Mouse (Mus musculus) thymus, postnatal 25 days (tissue): ENCODE results near the gene Smarcd3.
"Not testable (repeated sequence)": the region's sequence is repeated elsewhere in the genome, so short reads cannot be mapped to it uniquely, and the experiment has no call there.

Source experiments
- DNase-seq: peaks from one replicate; pipeline ENCODE4 v3.0.0; 2022

Smarcd3 gene

GRCm38 (mm10) chr5:24596519-24597171 lies 27.6 kb downstream of the Smarcd3 start:
- no peak for DNase-seq

GRCm38 (mm10) chr5:24595786-24596380 lies 28.3 kb downstream of the Smarcd3 start:
- no peak for DNase-seq

DNA sequence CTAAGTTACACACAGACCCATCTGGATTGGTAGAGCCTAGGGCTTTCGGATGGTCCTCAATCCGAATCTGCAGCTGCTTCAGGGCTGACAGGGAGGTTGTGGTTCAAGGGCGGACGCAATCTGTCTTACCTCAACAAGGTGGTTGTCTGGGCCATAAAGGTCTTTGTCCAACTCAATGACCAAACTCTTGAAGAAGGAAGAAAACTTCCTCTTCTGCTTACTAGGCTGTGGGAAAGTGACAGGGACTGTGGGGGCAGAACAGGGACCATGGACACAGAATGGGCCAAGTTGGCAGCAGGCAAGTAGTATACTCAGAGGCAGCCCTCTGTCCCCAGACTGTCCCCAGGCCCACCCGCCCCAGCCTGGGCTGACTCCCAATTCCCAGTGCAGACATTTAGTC lies 28.9 kb downstream of the Smarcd3 start:
- DNase-seq: no peak

- DNase-seq: no peak
Observed at GRCm38 (mm10) chr5:24594346-24594745, 29.9 kb downstream of the Smarcd3 start.

DNA sequence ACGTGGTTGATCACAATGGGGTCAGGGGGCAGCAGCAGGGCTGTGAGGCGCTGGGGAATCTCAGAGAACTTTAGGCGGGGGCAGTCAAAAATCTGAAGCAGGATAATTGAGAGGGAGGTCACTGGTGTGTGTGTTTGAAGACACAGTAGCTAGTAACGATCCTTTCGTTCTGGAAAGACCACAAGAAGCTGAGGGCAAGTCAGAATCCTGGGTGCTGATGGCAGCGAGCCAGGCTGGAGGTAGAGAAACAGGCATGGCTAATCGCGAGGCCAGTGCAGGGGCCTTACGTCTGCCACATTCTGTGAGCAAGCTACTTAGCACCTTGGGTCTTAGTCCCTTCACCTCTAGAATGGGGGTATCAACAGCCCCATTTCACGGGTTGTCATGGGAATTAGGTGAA lies 30.3 kb downstream of the Smarcd3 start:
- no peak for DNase-seq

DNA sequence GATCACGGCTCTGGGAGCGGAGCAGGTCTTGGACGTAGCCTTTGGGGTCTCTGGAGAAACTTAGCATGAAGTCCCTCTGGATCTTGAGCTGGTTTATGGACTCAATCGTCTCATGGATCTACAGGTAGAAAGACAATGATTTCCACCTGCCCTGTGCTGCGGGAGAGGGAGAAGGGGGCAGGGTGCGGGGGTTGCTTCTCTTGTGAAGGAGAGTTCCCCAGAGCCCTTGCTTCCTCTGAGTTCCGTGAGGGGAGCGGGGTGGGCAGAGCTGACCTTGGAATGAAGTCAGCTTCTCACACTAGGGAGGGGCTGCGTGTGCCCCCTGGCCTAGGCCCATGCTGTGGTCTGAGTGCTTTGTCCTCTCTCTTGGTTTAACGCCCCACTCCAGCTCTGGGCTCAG lies 31.0 kb downstream of the Smarcd3 start:
- DNase-seq: no peak

DNA sequence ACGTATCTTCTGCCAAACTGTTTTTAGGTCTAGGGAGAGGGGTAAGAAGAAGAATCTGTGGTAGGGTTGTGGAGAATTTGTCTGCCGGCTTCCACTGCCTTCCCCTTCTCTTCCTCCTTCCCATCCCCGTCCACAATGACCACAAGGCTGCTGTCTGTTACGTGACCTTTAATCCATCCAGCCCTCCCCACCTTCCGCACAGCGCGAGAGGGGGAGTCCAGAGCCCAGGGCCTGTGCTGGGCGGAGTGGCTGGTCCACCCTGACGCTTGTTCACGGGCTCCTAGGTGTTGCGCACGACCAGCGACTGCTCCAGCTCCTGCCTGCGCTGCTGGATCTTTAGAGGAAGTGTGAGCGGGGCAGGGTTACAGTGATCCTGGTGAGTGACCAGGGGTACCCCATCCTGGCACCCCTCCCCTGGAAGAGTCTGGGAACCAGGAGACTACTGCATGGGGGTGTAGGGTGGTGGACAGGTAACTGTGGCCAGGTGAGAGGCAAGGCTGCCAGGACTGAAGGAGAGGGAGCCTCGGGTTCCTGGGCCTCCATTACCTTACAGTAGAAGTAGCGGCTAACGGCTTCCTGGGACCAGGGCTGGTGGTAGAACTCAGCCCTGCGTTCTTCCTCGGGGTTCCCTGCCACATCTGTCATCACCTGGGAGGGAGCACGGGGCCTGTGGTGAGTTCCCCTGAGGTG lies 31.6 kb downstream of the Smarcd3 start:
- no peak for DNase-seq

DNA sequence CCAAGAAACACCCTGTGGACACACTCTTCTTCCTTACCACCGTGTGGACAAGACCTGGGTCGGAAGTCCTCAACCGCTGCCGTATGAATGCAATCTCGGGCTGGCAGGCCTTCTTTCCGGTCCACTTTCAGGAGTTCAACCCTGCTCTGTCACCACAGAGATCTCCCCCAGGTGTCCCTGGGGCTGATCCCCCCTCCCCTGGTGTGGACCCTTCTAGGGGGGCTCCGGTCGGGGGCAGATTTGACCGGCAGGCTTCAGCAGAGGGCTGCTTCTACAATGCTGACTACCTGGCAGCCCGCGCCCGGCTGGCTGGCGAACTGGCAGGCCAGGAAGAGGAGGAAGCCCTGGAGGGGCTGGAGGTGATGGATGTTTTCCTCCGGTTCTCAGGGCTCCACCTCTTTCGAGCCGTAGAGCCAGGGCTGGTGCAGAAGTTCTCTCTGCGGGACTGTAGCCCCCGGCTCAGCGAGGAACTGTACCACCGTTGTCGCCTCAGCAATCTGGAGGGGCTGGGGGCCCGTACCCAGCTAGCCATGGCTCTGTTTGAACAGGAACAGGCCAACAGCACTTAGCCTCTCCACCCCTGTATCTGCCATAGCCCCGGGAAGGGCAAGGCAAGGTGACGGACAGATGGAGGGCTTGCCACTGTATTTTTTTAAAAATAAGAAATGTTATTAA lies 32.3 kb downstream of the Smarcd3 start:
- DNase-seq: no peak

- DNase-seq: no peak
Observed at GRCm38 (mm10) chr5:24591268-24591721, 32.9 kb downstream of the Smarcd3 start.

GRCm38 (mm10) chr5:24589511-24590500 lies 34.4 kb downstream of the Smarcd3 start:
- DNase-seq: no peak

GRCm38 (mm10) chr5:24587200-24587577 lies 37.0 kb downstream of the Smarcd3 start:
- no peak for DNase-seq

- DNase-seq: peak; percentile 83
Observed at GRCm38 (mm10) chr5:24586547-24587199, 37.5 kb downstream of the Smarcd3 start, which contains the start of gene Chpf2. Gene Chpf2, plus strand, starts transcription at chr5:24586741.

- no peak for DNase-seq
Observed at GRCm38 (mm10) chr5:24586106-24586505, 38.1 kb downstream of the Smarcd3 start.

DNA sequence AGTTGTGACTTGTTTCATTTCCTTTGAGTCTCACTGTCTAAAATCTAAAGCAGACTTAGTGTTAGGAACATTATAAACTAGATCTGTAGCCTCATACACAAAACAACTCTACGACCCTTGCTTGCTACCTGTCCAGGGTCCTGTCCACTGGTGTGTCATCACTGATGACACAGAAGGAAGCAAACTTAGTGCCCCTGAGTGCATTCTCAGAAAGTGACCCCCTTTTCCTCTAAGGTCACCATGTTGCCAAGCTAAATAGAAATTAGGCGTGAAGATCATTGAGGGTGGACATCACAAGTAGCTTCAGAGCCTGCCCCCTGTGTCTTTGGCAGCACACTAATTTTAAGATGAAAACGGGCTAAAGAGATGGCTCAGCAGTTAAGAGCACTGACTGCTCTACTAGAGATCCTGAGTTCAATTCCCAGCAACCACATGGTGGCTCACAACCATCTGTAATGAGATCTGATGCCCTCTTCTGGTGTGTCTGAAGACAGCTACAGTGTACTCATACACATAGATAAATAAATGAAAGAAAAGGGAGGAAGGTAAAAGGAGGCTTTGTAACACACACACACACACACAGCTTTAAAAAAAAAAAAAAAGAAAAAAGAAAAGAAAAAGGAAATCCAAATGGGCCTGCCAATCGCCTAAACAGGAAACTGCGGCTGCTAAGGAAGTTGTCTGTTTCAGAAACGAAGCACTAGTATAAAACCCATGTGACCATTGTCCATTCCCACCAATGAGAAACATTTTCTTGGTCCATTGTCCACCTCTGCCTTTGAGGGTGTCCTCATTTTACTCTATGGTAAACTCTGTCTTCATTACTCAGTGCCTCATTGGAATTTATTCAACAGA lies 45.9 kb downstream of the Smarcd3 start:
- DNase-seq: no peak

- peak; percentile 99 for DNase-seq
Observed at GRCm38 (mm10) chr5:24577183-24577929, 46.9 kb downstream of the Smarcd3 start, which contains the start of gene Abcf2. Gene Abcf2, minus strand, starts transcription at chr5:24577467.

- no peak for DNase-seq
Observed at GRCm38 (mm10) chr5:24576801-24577182, 47.4 kb downstream of the Smarcd3 start.

GRCm38 (mm10) chr5:24575948-24576347 lies 48.3 kb downstream of the Smarcd3 start:
- DNase-seq: no peak

GRCm38 (mm10) chr5:24556709-24557108 lies 67.5 kb downstream of the Smarcd3 start, which contains the start of gene 4931409K22Rik:
Gene 4931409K22Rik, minus strand, starts transcription at chr5:24556809.
- no peak for DNase-seq

- DNase-seq: not testable (repeated sequence)
Observed at GRCm38 (mm10) chr5:24555335-24555734, 68.9 kb downstream of the Smarcd3 start.
